Mouse (Mus musculus): Measurements from ENCODE around the gene Srarp. TPM values are rescaled to one million over a fixed set of nuclear protein-coding genes. Genes with fewer than 3 reads are reported as not detected.

The Srarp gene
- total RNA-seq (2015) (not detected in 2 replicates), total RNA-seq (2017) (not detected in 2 replicates)

DNA sequence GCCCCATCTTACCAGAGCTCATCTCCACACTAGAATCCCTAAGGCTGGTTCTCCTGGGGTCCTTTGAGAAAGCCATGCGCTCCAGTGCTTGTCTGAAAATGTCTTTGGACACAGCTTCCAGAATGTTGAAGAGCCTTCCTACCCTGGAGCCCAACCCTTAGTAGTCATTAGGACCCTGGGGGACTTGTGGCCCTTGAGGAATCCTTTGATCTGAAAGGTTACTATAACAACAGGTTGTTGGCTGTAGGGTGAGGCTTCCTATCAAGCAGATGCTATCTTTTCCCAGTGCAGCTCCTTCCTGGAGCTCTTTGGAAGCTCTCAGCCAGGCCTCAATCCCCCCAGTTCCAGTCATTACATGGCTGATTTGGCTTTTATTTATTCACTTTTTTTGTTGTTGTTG is at the start of gene Srarp:
TSS of gene Srarp (minus strand) at position 132 of the 400 bp plus-strand sequence.
- no peak for ATAC-seq (replicated peaks; ENCODE audit: poor library complexity)

GRCm38 (mm10) chr4:141484071-141484470 is 48.2 kb upstream of the Srarp start:
- no peak for ATAC-seq (replicated peaks; ENCODE audit: poor library complexity)

- ATAC-seq (replicated peaks; ENCODE audit: poor library complexity), result no peak
Measured at GRCm38 (mm10) chr4:141479411-141479810, 43.5 kb upstream of the Srarp start.

GRCm38 (mm10) chr4:141478794-141479193 is 42.9 kb upstream of the Srarp start:
- ATAC-seq (replicated peaks; ENCODE audit: poor library complexity), result no peak

GRCm38 (mm10) chr4:141478225-141478624 is 42.3 kb upstream of the Srarp start:
- no peak for ATAC-seq (replicated peaks; ENCODE audit: poor library complexity)

DNA sequence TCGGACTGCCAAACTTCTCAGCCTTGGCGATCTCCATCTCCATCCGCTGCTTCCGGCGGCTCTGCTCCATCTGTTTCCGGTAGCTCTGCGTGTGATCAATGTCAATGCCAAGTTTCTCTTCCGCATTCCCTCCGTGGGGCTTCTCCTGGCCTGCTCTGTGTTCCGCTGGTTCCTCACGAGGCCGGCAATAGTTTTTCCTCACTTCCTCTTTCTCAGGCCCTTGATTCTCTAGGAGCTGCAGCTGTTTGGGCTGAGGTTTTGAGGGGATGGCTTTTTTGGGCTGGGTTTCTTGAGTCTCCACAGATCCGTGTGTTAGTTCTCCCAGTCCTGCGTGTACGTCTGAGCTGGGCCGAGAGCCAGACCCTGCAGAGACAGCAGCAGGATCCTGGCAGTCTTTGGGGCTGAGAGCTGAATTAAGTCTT is 41.8 kb upstream of the Srarp start:
- ATAC-seq (replicated peaks; ENCODE audit: poor library complexity), result peak; percentile 91

GRCm38 (mm10) chr4:141474431-141474830 is 38.5 kb upstream of the Srarp start:
- ATAC-seq (replicated peaks; ENCODE audit: poor library complexity), result no peak

- no peak for ATAC-seq (replicated peaks; ENCODE audit: poor library complexity)
Measured at GRCm38 (mm10) chr4:141472641-141473321, 36.9 kb upstream of the Srarp start.

DNA sequence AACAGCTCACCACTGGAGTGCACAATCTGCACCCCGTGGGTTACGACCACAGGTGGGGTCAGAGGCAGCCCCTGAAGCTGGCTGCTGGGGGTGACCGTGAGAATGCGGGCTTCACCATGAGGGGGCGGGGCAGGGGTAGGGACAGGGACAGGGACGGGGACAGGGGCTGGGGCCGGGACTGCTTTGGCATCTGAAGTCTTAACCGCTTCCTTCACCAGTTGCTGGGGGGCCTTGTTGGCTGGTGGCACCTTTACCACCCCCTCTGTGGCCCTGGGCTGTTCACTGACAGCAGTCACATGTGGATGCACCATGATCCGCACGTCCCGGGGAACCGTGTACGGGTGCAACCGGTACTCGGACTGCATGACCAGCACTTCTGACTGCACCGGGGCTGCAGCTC is 35.6 kb upstream of the Srarp start:
- ATAC-seq (replicated peaks; ENCODE audit: poor library complexity), result no peak

DNA sequence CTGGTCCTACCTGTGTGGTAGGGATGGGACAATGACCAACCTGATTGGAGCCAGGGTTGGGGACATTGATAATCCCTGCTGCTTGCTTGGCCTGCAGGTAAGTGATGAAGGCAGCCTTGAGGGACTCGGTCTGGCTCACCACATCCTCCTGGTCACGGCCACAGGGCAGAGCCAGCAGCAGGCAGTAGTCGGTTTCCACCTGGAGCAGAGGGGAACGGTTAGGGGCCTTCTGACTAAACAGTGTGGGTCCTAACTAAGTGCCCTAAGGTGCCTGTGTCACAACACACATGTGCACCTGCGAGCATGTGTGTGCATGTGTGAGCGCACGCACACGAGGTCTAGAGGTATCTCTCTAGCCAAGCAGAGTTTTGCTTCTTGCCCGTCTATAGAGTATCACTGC is 33.4 kb upstream of the Srarp start:
- ATAC-seq (replicated peaks; ENCODE audit: poor library complexity), result no peak

DNA sequence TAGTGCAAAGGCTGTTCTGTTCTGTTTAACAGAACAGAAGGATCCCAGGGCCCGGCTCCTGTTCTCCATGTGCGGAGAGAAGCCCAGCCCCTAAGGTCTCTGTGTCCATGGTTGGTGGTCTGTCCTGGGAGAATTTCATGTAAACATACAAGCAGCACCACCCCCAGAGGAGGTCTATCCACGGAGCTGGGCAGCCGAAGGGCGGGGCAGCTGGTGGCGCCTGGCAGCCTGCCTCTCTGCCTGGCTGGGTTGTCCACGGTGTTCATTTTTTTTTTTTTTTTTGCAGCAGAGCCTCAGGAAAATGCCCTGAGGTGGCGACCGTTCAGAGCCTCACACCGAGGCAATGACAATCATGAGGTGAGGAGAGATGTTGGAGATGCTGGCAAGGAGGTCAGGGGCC is 32.7 kb upstream of the Srarp start:
- no peak for ATAC-seq (replicated peaks; ENCODE audit: poor library complexity)

- ATAC-seq (replicated peaks; ENCODE audit: poor library complexity), result no peak
Measured at GRCm38 (mm10) chr4:141467581-141467927, 31.6 kb upstream of the Srarp start.

DNA sequence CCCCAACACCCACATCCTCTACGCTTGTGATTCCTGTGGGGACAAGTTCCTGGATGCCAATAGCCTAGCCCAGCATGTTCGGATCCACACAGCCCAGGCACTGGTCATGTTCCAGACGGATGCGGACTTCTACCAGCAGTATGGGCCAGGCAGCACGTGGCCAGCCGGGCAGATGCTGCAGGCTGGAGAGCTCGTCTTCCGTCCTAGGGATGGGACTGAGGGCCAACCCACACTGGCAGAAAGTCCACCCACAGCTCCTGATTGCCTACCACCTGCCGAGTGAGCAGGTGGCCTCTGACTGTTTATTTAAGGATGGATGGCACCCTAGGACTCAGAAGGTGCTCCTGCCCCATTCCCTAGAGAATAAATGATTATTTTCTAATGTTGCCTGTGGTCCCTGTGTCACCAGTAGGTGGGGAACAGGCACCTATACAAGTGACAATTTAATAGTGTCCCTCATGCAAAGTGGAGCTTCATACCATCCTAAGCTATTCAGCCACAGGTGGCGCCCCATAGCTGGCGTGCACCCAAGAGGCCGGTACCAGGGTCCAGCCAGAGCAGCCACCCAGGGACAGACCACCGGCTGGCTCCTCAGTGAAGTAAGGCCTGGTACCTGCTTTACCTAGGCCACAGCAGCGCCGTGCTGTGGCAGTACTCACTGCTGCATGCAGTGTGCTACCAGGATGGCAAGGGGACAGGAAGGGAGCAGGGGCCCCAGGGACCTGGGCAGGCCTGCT is 31.1 kb upstream of the Srarp start:
- no peak for ATAC-seq (replicated peaks; ENCODE audit: poor library complexity)

DNA sequence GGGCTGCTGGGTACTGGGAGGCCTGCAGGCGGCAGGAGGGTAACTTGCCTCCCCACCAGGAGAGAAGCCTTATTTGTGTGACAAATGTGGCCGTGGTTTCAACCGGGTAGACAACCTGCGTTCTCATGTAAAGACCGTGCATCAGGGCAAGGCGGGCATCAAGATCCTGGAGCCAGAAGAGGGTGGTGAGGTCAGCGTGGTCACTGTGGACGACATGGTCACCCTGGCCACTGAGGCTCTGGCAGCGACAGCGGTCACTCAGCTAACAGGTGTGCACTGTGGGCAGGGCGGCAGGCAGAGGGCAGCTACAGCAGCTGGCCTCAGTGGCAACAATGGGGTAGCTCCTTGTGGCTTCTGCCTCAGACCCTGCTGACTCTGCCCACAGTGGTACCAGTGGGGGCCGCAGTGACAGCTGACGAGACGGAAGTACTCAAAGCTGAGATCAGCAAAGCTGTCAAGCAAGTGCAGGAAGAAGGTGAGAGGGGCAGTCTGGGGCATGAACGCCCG is 30.4 kb upstream of the Srarp start:
- ATAC-seq (replicated peaks; ENCODE audit: poor library complexity), result no peak

DNA sequence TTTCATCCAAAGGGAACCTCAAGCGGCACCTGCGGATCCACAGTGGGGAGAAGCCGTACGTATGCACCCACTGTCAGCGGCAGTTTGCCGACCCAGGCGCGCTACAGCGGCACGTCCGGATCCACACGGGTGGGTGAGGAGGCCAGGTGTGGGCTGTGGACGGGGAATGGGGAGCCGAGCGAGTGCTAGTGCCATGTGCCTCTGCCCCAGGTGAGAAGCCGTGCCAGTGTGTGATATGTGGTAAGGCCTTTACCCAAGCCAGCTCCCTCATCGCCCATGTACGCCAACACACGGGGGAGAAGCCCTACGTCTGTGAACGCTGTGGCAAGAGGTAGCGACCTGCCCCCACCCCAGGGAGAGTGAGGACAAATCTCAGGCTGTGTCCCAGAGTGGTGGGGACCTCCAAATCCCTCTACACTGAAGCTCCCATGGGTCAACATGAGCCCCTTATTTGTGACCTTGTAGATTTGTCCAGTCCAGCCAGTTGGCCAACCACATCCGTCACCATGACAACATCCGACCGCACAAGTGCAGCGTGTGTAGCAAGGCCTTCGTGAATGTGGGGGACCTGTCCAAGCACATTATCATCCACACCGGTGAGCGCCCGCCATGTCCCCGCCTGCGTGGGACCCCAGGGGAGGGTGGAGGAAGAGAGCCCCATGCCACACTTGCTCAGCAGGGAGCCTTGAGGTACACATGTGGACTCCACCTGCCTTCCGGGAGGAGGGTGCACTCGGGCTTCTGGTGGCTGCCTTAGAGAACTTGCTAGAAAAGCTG is 29.8 kb upstream of the Srarp start:
- no peak for ATAC-seq (replicated peaks; ENCODE audit: poor library complexity)

GRCm38 (mm10) chr4:141464722-141465121 is 28.8 kb upstream of the Srarp start:
- no peak for ATAC-seq (replicated peaks; ENCODE audit: poor library complexity)

GRCm38 (mm10) chr4:141463472-141463871 is 27.6 kb upstream of the Srarp start:
- ATAC-seq (replicated peaks; ENCODE audit: poor library complexity), result no peak

DNA sequence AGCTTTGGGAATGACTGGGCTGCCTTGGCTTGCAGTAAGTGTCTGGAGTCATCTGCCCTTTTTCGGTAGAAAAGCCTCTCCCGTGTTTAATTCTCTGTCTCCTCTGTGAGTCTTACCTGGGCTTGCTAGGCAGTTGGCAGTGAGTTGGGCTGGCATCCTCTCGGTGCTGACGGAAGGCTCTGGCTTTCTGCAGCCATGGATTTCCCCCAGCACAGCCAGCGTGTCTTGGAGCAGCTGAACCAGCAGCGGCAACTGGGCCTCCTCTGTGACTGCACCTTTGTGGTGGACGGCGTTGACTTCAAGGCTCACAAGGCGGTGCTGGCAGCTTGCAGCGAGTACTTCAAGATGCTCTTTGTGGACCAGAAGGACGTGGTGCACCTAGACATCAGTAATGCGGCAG is 25.7 kb upstream of the Srarp start:
- ATAC-seq (replicated peaks; ENCODE audit: poor library complexity), result no peak

GRCm38 (mm10) chr4:141461088-141461487 is 25.2 kb upstream of the Srarp start:
- no peak for ATAC-seq (replicated peaks; ENCODE audit: poor library complexity)

GRCm38 (mm10) chr4:141460481-141460880 is 24.6 kb upstream of the Srarp start:
- no peak for ATAC-seq (replicated peaks; ENCODE audit: poor library complexity)

DNA sequence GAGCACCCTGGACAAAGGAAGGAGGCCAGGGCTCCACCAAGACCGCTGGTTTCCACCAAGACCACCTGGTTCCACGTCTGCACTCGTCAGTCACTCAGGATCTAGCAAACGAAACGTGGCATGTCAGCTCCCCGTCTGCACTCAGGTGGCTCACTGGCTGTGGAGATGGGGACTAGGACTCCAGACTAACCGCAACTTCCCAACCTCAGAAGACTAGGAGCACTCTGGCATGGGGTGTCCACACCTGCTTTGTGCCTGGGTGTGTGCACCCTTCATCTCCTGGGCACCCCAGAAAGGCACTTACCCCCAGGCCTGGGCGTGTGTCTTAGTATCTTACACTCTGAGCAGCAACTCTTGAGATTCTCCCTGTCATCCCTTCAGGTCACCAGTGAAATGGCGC is 23.9 kb upstream of the Srarp start:
- ATAC-seq (replicated peaks; ENCODE audit: poor library complexity), result no peak

DNA sequence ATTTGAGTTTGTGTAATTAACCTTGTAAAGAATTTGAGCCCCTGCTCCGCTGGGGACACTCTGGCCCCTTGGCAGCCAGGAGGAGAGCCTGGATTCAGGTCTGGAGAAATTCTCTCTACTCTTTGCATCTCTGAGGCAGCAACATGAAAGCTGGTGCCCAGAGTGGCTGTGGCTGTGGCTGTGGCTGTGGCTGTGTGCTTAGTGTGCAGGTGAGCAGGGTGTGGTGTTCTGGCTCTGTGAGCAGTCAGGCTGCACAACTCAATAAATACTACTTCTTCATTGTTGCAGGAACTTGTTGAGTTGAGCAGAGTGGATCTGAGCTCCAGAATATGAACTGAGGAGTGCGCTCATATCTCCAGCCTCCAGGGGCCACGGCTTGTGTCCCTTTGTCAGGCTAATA is 23.0 kb upstream of the Srarp start:
- ATAC-seq (replicated peaks; ENCODE audit: poor library complexity), result no peak

Data from megakaryocyte progenitor cell, adult 5-6 weeks (primary cell).